Mouse (Mus musculus): ENCODE results near the gene Mrpl55.

Gene Mrpl55

GRCm38 (mm10) chr11:59230144-59230760 is 28.0 kb downstream of the Mrpl55 start:
- DNase-seq: peak; percentile 65 to 80

GRCm38 (mm10) chr11:59232797-59233196 is 30.5 kb downstream of the Mrpl55 start:
- DNase-seq: no peak

GRCm38 (mm10) chr11:59238525-59239427 is 36.5 kb downstream of the Mrpl55 start:
- peak; percentile 86 to 92 for DNase-seq

GRCm38 (mm10) chr11:59239428-59239785 is 37.1 kb downstream of the Mrpl55 start:
- DNase-seq: no peak

GRCm38 (mm10) chr11:59239796-59240195 is 37.5 kb downstream of the Mrpl55 start:
- no peak for DNase-seq

- DNase-seq: peak in 1 of 2 experiments; percentile 47
Observed at GRCm38 (mm10) chr11:59241841-59242240, 39.6 kb downstream of the Mrpl55 start.

- DNase-seq: no peak
Observed at GRCm38 (mm10) chr11:59243856-59244255, 41.6 kb downstream of the Mrpl55 start.

GRCm38 (mm10) chr11:59248101-59248500 is 45.8 kb downstream of the Mrpl55 start:
- no peak for DNase-seq
